Mouse (Mus musculus) lung, postnatal 0 days (tissue): ENCODE results near the gene Phyhipl. TPM values are rescaled to one million over a fixed set of nuclear protein-coding genes. Genes with fewer than 3 reads are reported as not detected.

Experiments used
- ATAC-seq: fragments of 200-750 bp; cut with Nextera tagmentation; 2 replicates; pipeline ENCODE4 v1.8.0; 2017; ENCODE audit warnings: moderate library complexity
- DNase-seq: peaks from one replicate; pipeline ENCODE4 v3.0.0-alpha.2; 2016; ENCODE audit warnings: low spot score
- H3K27ac ChIP-seq: fragments of 300-500 bp; sonication (generic); 2 replicates; pipeline ENCODE4 v1.5.1; 2014; ENCODE audit warnings: antibody characterized with exemption, mild to moderate bottlenecking, low read length, mixed read lengths
- H3K27me3 ChIP-seq: fragments of 300-500 bp; sonication (generic); replicated peaks from 2 replicates; pipeline ENCODE4 v1.6.1; 2014; ENCODE audit warnings: low read length, mixed read lengths; ENCODE audit not compliant: insufficient read depth
- H3K36me3 ChIP-seq: fragments of 300-500 bp; sonication (generic); 2 replicates; pipeline ENCODE4 v1.6.1; 2014; ENCODE audit warnings: low read length, mixed read lengths; ENCODE audit not compliant: insufficient read depth
- H3K4me1 ChIP-seq: fragments of 300-500 bp; sonication (generic); 2 replicates; pipeline ENCODE4 v1.6.1; 2014; ENCODE audit warnings: antibody characterized with exemption, low read depth, low read length, mixed read lengths; ENCODE audit not compliant: insufficient read depth
- H3K4me2 ChIP-seq: fragments of 300-500 bp; sonication (generic); replicated peaks from 2 replicates; pipeline ENCODE4 v1.6.1; 2014; ENCODE audit warnings: low read depth, mild to moderate bottlenecking, low read length, moderate library complexity, mixed read lengths
- H3K4me3 ChIP-seq: fragments of 300-500 bp; sonication (generic); 2 replicates; pipeline ENCODE4 v1.5.1; 2014; ENCODE audit warnings: low read depth, low read length
- H3K9ac ChIP-seq: fragments of 300-500 bp; sonication (generic); replicated peaks from 2 replicates; pipeline ENCODE4 v1.6.1; 2014; ENCODE audit warnings: low read depth, mild to moderate bottlenecking
- H3K9me3 ChIP-seq: fragments of 300-500 bp; sonication (generic); 2 replicates; pipeline ENCODE4 v1.6.1; 2016; ENCODE audit warnings: low read length, mixed read lengths
- CTCF ChIP-seq: IDR thresholded peaks from 2 replicates; pipeline ENCODE4 v1.5.1; 2016; ENCODE audit warnings: antibody characterized with exemption, mild to moderate bottlenecking
- EP300 ChIP-seq: IDR thresholded peaks from 2 replicates; pipeline ENCODE4 v1.6.1; 2016; ENCODE audit warnings: antibody characterized with exemption, mild to moderate bottlenecking, control low read depth
- WGBS: fragments of 180-500 bp; shearing (Covaris S2); extraction: QIAGEN DNeasy Blood & Tissue Kit; methylation state at CpG from one replicate; pipeline ENCODE4 v1.1.7; 2014; 5-methylcytosine and 5-hydroxymethylcytosine counted together
- polyA plus RNA-seq: library from polyadenylated mRNA; unstranded; fragments of >200 nt; fragmentation: Nextera tagmentation; extraction: Ambion mirVana; gene quantifications from 2 replicates; pipeline ENCODE4 v1.2.1, GENCODE M21; 2015

The Phyhipl gene
- polyA plus RNA-seq, 1 experiment from 2014 or later, result 0.75 TPM

DNA sequence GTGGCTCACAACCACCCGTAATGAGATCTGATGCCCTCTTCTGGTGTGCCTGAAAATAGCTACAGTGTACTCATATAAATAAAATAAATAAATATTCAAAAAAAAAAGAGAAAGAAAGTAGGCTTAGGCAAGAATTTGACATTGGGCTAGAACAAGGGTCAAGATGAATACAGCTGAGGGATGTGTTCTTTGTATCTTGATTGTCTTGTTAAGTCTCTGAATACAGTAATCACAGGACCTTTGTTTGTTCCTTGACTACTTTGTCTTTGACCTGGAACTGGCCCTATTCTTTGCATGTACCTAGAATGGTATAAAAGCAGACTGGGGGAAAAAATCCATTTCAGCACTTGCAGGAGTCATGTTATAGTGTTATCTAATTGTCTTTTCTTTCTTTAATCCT, 44.1 kb downstream of the Phyhipl start:
- no peak for DNase-seq

DNA sequence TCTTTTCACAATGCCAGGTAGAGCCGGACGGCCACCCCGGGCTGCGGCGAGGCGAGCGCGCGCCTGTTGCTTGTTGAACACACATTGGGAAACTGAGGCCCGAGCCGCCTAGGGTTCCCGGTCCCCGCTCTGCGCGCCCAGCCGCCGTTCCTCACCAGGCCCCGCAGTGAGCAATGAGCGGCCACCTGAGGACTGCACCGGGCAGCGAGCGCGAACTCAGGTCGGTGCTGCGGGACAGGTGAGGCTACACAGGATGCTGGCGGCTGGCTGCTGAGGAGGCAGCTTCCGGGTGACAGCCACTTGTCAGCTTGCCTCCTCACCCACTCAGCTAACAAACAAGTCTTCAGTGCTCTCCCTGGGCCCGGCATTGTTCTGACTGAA, 55.9 kb downstream of the Phyhipl start:
- Histone ChIP-seq H3K9me3 (no peaks in the 10 kb centered on the region), H3K4me1 (no peaks in the 10 kb centered on the region), H3K27ac (no peak overlapping the region), H3K4me2 (peak overlapping the region; percentile 88), H3K27me3 (peaks cover 17% of the 10 kb centered on the region), H3K36me3 (no peaks in the 10 kb centered on the region), H3K9ac (no peak overlapping the region), H3K4me3 (peak overlapping the region; percentile 47)
- 3% methylated on average over 28 of the region's 28 CpGs for WGBS
- DNase-seq (peak; percentile 5), ATAC-seq (0 out of 2 replicates have a peak, but pooled peaks have one; percentile 2)
- TF ChIP-seq CTCF (no peak), EP300 (no peak)

More for the DNA sequence above, 44.1 kb downstream of the Phyhipl start:
- Histone ChIP-seq H3K4me1 (no peaks in the 10 kb centered on the region), H3K9me3 (no peaks in the 10 kb centered on the region), H3K9ac (no peak overlapping the region), H3K4me3 (no peak overlapping the region), H3K27me3 (no peaks in the 10 kb centered on the region), H3K27ac (no peak overlapping the region), H3K36me3 (no peaks in the 10 kb centered on the region), H3K4me2 (no peak overlapping the region)
- ATAC-seq, result no peak
- TF ChIP-seq CTCF, result no peak
- TF ChIP-seq EP300, result no peak
- WGBS, result 94% methylated on average over 1 of the region's 1 CpGs

DNA sequence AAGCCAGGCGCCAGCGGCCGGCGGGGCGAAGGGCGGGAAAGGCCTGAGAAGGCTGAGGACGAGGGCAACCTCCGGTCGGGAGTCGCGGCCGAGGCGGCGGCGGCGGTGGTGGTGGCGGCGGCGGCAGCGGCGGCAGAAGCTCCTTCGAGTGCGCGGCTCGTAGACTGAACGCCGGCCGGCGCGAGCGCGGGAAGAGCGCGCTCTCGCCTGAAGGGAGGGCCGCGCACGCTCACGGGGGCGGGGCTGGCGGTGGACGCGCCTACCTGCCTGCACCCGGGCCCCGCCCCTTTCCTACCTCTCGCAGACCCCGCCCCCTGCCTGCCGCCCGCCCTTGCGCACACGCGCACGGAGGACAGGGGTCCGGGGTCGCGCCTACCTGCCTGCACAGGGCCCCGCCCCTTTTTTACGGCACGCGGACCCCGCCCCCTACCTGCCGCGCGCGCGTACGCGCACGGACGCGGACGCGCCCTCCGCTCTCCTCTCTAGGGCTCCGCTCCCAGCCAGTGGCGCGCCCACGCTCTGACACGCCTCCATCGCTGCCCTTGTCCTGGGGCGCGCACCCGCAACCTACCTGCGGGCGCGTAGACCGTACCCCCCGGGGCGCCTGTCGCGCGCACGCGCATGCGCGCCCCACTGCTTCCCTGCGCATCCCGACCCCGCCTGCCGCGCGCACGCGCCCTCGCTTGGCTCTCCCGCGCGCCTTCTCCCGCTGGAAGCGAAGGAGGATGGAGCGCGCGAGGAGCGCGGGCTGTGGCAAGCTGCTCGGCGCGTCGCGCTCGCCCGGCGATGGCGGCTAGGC, 56.4 kb downstream of the Phyhipl start:
- ATAC-seq (peak; percentile 89), DNase-seq (peak; percentile 67)
- under 1% methylated on average over 69 of the region's 124 CpGs for WGBS
- no peaks in the 10 kb centered on the region for H3K4me1 ChIP-seq
- TF ChIP-seq EP300 (no peak), CTCF (no peak)
- H3K9ac ChIP-seq, result no peak overlapping the region
- no peak overlapping the region for H3K27ac ChIP-seq
- peak overlapping the region; percentile 88 for H3K4me2 ChIP-seq
- no peaks in the 10 kb centered on the region for H3K36me3 ChIP-seq
- H3K9me3 ChIP-seq, result no peaks in the 10 kb centered on the region
- peaks cover 17% of the 10 kb centered on the region for H3K27me3 ChIP-seq
- peak overlapping the region; percentile 47 for H3K4me3 ChIP-seq

DNA sequence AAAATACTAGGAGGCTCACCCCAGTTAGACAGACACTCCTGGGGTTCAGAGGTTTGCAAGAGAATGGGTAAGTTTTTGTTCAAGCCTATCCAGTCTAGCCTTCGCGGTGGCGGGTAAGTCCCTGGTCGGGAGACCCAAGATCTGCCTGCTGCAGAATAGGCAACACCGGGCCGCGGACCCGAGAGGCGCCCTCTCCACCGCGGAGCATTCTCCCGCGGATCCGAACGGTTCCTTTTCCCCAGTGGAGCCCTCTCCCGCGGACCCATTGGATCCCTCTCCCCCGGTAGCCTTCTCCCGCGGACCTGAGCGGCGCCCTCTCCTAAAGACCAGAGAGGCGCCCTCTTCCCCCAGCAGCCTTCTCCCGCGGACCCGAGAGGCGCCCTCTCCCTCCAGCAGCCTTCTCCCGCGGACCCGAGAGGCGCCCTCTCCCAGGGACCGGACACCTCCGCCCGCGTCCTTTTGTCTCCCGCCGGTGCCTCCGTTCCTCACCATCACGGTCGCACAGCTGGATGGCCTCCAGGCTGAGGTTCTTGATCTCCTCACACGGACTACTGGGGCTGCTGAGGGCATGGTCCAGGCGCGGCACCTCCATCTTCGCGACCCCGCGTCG, 57.1 kb downstream of the Phyhipl start:
- Histone ChIP-seq H3K4me2 (peak overlapping the region; percentile 88), H3K27me3 (peaks cover 17% of the 10 kb centered on the region), H3K4me3 (peak overlapping the region; percentile 47), H3K9me3 (no peaks in the 10 kb centered on the region), H3K4me1 (no peaks in the 10 kb centered on the region), H3K36me3 (no peaks in the 10 kb centered on the region), H3K27ac (no peak overlapping the region), H3K9ac (no peak overlapping the region)
- WGBS, result 1% methylated on average over 47 of the region's 48 CpGs
- ATAC-seq (peak; percentile 27), DNase-seq (peak; percentile 5)
- TF ChIP-seq CTCF, result no peak
- no peak for TF ChIP-seq EP300

DNA sequence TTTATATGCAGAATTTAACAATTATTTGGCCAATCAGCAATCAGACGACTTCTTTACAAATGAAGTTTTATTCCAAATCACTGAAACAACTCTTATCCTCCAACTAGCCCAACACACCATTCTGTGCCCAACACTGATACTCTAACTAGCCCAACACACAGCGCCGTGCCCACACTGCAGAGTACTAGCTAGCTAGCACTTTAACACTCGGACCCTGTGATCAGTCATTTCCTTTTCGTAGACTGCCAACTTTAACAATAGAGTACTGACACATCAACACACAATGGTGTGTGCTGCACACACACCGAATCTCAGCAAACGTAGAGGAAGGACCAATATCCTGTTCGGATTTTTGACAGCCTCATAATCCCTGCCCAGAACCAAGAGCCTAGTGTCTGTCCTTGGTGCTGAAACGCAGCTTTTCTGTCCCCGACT, 57.7 kb downstream of the Phyhipl start:
- H3K9ac ChIP-seq, result no peak overlapping the region
- no peaks in the 10 kb centered on the region for H3K36me3 ChIP-seq
- 21% methylated on average over 10 of the region's 10 CpGs for WGBS
- H3K27ac ChIP-seq, result no peak overlapping the region
- no peak overlapping the region; the same call in 1 of the 2 replicates for H3K4me2 ChIP-seq
- no peaks in the 10 kb centered on the region for H3K4me1 ChIP-seq
- peaks cover 17% of the 10 kb centered on the region for H3K27me3 ChIP-seq
- H3K9me3 ChIP-seq, result no peaks in the 10 kb centered on the region
- 0 out of 2 replicates have a peak, but pooled peaks have one; percentile 27 for ATAC-seq
- DNase-seq, result peak; percentile 53
- no peak for TF ChIP-seq EP300
- no peak for TF ChIP-seq CTCF
- no peak overlapping the region for H3K4me3 ChIP-seq

DNA sequence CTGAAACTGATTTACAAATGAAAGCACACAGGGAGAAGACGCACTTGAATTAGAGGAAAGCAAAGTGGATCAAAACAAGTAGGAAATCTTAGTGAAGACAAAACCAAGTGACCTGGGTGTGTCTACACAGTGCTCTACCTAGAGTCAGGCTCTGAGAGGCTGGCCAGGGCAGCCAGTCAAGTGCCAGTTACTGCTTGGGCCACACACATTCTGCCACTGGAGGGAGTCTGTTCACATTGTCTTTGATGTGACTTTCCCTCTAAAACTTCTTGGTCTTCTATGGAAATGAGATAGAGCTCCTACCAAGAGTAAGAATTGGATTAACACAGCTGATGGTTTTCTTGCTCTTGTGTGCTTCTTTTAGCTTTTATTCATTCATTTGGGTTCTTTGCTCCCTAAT, 61.8 kb downstream of the Phyhipl start:
- Histone ChIP-seq H3K27me3 (peaks cover 7% of the 10 kb centered on the region; the same call in 1 of the 2 replicates), H3K4me2 (no peak overlapping the region), H3K9me3 (no peaks in the 10 kb centered on the region), H3K4me1 (no peaks in the 10 kb centered on the region), H3K27ac (no peak overlapping the region), H3K4me3 (no peak overlapping the region), H3K9ac (no peak overlapping the region), H3K36me3 (no peaks in the 10 kb centered on the region)
- WGBS, result 59% methylated on average over 1 of the region's 1 CpGs
- ATAC-seq (no peak), DNase-seq (peak; percentile 14)
- TF ChIP-seq CTCF (peak; percentile 52), EP300 (no peak)
